Mouse (Mus musculus) frontal cortex, postnatal 10 days (tissue): ENCODE results near the gene Igflr1.
A peak's percentile ranks its signal among the peaks of the same experiment; 100 is the strongest.

ENCODE experiments used
- DNase-seq, 2 experiments: peaks; one replicate each; pipeline ENCODE4 v3.0.0; 2022; ENCODE audit warnings: low spot score in 2 of 2, mixed read lengths in 1 of 2

Gene Igflr1

DNA sequence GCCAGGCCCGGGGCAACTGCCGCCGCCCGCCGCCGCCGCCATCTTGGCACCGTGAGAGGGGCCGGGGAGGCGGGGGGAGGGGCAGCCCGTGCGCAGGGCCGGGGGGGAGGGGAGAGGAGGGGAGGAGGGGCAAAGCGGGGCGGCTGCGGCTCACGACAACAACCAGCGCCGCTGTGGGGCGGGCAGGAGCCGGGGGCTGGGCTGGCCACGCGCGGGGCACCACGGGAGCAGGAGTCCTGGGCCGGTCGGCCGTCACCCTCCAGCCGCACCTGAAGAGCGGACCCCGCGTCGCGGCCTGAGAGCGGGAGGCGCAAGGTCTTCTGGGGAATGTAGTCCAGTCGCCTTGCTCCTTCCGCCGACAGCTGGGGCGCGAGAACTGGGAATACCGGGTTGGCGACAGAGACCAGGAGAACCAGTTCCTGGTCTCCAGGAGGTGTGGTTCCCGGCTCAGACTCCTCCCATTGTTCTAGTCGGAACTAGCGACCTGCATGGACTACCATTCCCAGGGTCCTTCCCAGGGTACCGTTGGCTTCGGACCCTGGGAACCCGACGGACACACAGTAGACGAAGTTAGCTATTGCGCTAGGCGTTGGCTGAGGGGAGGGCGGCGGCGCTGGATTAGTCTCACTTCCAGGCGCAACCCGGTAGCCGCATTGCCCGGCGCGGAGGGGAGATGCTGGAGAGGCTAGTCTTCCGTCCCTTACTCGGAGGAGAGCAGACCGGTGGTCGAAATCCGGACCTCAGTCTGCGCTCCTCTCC is 23.6 kb downstream of the Igflr1 start, which contains the start of gene Kmt2b:
Kmt2b (minus strand) TSS at position 51 of the 759 bp plus-strand sequence.
- DNase-seq = peak; percentile 95 to 97

- DNase-seq = peak; percentile 61 to 85
These were observed 24.4 kb downstream of the Igflr1 start for GRCm38 (mm10) chr7:30589435-30590301.

GRCm38 (mm10) chr7:30590927-30591604 is 25.8 kb downstream of the Igflr1 start:
- no peak for DNase-seq

- no peak for DNase-seq
These were observed 26.4 kb downstream of the Igflr1 start for GRCm38 (mm10) chr7:30591605-30591951.

GRCm38 (mm10) chr7:30592772-30593423 is 27.7 kb downstream of the Igflr1 start:
- DNase-seq = no peak

DNA sequence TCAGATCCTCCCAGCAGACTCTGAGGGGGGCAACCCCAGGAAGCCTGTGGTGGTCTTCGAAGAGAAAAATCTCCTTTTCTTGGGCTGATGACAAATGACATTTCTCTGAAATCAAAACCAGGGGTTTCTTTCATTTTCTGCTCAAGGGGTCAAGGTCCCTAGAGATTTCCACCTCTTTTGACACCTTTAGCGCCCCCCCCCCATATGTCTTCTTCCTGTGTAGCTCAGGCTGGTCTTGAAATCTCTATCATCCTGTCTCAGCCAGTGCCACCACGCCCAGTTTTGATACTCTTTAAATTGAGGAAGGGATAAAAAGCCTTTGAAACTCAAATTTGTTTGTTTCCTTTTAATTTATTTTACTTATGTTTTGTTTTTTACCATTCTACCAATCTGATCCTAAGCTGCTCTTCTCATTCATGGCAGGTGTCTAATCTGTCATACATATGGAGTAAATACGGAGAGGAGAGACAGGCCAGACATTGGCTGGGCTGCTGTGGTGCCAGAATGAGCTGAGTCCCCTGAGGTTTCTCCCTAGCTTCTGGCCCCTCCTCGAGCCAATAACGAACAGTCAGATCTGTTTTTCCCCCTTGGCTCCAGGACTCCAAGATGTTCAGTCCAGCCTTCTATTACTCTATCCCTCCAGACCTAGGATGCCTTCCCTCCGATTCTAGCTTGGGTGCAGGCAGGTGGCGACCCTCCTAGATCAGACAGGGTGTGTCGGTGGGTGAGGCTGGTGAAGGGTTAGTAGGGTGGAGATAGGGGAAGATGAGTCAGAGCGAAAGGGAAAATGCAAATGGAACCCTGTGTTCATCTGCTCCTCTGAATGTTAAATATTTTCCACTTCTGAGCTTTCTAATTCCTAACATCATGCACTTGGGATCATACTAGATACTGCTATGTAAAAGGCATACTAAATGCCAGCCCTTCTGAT is 28.6 kb downstream of the Igflr1 start:
- DNase-seq = no peak

GRCm38 (mm10) chr7:30594510-30595024 is 29.3 kb downstream of the Igflr1 start:
- DNase-seq = no peak

- DNase-seq = no peak
These were observed 30.9 kb downstream of the Igflr1 start for GRCm38 (mm10) chr7:30596093-30596492.

- DNase-seq = no peak
These were observed 31.6 kb downstream of the Igflr1 start for GRCm38 (mm10) chr7:30596811-30597210.

DNA sequence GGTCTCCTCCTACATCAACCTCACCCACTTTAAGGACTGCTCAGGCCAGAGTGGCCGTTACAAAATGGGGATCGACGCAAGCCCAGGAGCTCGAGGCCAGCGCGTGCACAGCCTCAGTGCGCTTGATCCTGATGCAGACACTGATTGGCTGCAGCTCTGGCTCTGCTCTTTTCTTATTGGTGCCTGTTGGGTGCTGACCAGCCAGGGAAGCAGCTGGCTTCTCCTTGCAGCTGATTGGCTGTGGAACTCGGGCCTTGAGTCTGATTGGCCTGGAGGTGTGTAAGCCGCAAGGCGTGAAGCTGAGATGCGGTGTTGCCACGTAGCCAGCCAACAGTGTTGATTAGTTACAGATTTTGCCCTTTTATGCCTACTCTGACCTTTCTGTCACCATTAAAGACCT is 33.6 kb downstream of the Igflr1 start, which contains the start of gene Zbtb32:
Zbtb32 (minus strand) TSS at position 124 of the 400 bp plus-strand sequence.
- no peak for DNase-seq

GRCm38 (mm10) chr7:30599933-30600353 is 34.7 kb downstream of the Igflr1 start:
- DNase-seq = peak; percentile 87 to 89

DNA sequence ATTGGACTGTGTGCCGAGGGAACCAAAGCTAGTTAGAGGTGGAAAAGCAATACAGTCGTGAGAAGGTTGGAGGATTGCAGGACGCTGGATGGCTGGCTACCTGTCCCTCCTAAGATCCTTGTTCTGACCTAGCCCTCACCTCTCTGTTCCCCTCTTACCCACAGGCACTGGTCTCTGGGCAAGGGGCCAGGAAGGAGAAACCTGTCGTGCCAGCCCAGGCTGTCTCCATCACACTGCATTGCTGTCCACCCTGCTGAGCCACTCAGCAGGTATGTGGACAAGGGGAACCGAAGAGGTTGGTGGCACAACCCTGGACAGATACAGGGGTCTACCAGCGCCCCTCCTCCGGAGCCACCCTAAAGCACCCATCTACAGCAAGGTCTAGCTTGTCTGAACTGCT is 35.4 kb downstream of the Igflr1 start:
- no peak for DNase-seq

DNA sequence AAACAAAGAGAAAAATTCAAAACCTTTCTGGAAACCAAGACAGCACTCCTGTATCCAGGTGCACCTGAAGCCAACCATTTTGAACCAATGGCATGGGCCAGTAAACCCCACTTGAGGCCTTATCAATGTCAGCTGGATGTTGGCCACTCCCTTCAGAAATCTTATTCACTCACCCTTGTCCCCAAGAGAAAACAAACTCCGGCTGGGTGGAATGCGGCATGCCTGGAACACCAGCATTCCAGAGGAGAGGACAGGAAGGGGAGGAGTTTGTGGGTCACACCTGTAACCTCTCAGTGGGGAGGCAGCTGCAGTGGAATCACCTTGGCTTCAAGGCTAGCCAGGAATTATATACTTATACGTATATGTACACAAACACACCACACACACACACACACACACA is 37.4 kb downstream of the Igflr1 start:
- no peak for DNase-seq

- DNase-seq = no peak
These were observed 39.2 kb downstream of the Igflr1 start for GRCm38 (mm10) chr7:30604424-30604823.

DNA sequence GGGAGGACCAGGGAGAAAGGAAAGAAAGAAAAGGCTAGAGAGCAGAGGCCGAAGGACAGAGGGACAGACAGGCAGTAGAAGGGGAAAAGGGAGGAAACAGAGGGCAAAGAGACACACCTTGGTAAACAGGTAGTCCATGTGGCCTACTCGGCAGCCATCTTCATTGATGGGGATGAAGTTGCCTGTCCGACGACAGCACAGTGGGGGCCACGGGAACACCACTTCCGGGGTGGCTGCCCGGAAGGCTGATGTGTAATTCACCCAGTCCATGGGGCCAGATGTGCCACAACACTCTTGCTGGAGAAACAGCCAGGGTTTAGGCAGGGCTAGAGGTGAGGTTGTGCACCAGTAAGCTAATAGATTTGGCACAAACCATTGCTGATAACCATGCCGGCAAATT is 39.7 kb downstream of the Igflr1 start:
- no peak for DNase-seq

DNA sequence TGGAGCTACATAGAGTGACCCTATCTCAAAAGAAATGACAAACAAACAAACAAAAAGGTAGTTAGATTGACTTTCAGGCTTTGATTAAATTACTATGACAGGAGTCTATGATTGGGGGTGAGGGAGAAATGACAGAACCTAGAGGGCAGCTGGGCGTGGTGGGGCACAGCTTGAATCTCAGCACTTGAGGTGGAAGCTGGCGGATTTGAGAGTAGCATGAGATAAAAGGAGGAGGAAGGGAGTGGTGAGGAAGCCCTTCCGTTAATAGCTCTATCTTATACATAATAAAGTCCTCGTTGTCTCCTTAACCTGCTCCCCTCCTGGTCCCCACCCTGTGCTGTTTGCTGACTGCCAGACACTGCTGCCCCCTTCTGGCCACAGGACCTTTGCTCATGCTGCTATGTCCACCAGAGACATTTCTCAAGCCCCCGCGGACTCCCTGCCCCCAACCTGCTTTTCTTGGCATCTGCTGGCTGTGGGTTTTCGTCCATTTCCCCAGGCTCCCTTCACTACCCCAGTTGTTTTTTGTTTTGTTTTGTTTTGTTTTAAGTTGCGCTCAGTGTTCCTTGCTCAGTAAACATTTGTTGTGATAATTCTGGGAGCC is 42.6 kb downstream of the Igflr1 start:
- no peak for DNase-seq

GRCm38 (mm10) chr7:30608476-30608875 is 43.2 kb downstream of the Igflr1 start:
- no peak for DNase-seq

DNA sequence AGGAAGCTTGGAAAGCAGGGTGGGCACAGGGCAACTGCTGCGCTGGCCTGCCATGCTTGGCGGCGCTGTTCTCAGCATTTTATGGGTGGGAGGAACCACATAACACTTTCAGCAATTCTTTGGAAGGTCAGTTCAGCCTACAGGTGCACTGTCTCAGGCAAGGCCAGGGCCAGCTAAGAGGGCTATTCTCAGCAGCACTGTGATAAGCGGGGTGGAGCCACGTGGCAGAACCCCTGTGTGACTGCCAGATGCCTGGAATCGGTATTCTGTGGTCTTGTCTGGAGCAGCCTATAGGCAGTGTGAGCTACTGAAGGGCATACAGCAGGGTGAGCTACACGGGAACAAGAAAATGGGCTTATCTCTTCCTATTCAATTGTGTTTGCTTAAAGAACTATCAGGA is 44.8 kb downstream of the Igflr1 start:
- DNase-seq = no peak

GRCm38 (mm10) chr7:30612654-30613402 is 47.6 kb downstream of the Igflr1 start, which contains the start of gene Upk1a:
TSS of gene Upk1a (minus strand) at chr7:30612847.
- no peak for DNase-seq
